Mouse (Mus musculus) liver, embryonic 11.5 days (tissue): Measurements from ENCODE around the gene Tsfm. TPM values are rescaled to one million over a fixed set of nuclear protein-coding genes. Genes with fewer than 3 reads are reported as not detected.
A peak's percentile ranks its signal among the peaks of the same experiment; 100 is the strongest.

Source experiments
- ATAC-seq: fragments of 200-750 bp; cut with Nextera tagmentation; replicated peaks from 2 replicates; pipeline ENCODE4 v1.8.0; 2017; ENCODE audit warnings: moderate number of reproducible peaks, mild to moderate bottlenecking, moderate TSS enrichment, moderate library complexity; ENCODE audit not compliant: low FRiP score
- DNase-seq: peaks from one replicate; pipeline ENCODE4 v3.0.0-alpha.2; 2017; ENCODE audit warnings: low spot score
- H3K27ac ChIP-seq: fragments of 300-500 bp; sonication (generic); 2 replicates; pipeline ENCODE4 v1.5.1; 2014; ENCODE audit warnings: mild to moderate bottlenecking, low read depth, low read length, control low read depth
- H3K27me3 ChIP-seq: fragments of 300-500 bp; sonication (generic); replicated peaks from 2 replicates; pipeline ENCODE4 v1.6.1; 2014; ENCODE audit warnings: low read length, mixed read lengths; ENCODE audit not compliant: control insufficient read depth, insufficient read depth
- H3K36me3 ChIP-seq: fragments of 300-500 bp; sonication (generic); 2 replicates; pipeline ENCODE4 v1.6.1; 2014; ENCODE audit warnings: mild to moderate bottlenecking, low read length, moderate library complexity, mixed read lengths; ENCODE audit not compliant: control insufficient read depth, insufficient read depth
- H3K4me1 ChIP-seq: fragments of 300-500 bp; sonication (generic); replicated peaks from 2 replicates; pipeline ENCODE4 v1.6.1; 2014; ENCODE audit warnings: low read length, mixed read lengths; ENCODE audit not compliant: control insufficient read depth, insufficient read depth
- H3K4me2 ChIP-seq: fragments of 300-500 bp; sonication (generic); 2 replicates; pipeline ENCODE4 v1.6.1; 2014; ENCODE audit warnings: mild to moderate bottlenecking, control low read depth, moderate library complexity
- H3K4me3 ChIP-seq: fragments of 300-500 bp; sonication (generic); 2 replicates; pipeline ENCODE4 v1.5.1; 2014; ENCODE audit warnings: low read depth, low read length, control low read depth
- H3K9ac ChIP-seq: fragments of 300-500 bp; sonication (generic); 2 replicates; pipeline ENCODE4 v1.6.1; 2014; ENCODE audit warnings: low read depth, low read length, control low read depth
- H3K9me3 ChIP-seq: fragments of 300-500 bp; sonication (generic); 2 replicates; pipeline ENCODE4 v1.6.1; 2016; ENCODE audit warnings: low read length, inconsistent platforms, mixed read lengths; ENCODE audit not compliant: control insufficient read depth
- WGBS: fragments of 180-500 bp; shearing (Covaris S2); extraction: QIAGEN DNeasy Blood & Tissue Kit; methylation state at CpG from one replicate; pipeline ENCODE4 v1.1.7; 2014; 5-methylcytosine and 5-hydroxymethylcytosine counted together
- polyA plus RNA-seq: library from polyadenylated mRNA; unstranded; fragments of >200 nt; fragmentation: Nextera tagmentation; extraction: Ambion mirVana; gene quantifications from 2 replicates; pipeline ENCODE4 v1.2.1, GENCODE M21; 2014

Tsfm gene
- polyA plus RNA-seq, 1 experiment from 2014 or later, result 110 TPM

DNA sequence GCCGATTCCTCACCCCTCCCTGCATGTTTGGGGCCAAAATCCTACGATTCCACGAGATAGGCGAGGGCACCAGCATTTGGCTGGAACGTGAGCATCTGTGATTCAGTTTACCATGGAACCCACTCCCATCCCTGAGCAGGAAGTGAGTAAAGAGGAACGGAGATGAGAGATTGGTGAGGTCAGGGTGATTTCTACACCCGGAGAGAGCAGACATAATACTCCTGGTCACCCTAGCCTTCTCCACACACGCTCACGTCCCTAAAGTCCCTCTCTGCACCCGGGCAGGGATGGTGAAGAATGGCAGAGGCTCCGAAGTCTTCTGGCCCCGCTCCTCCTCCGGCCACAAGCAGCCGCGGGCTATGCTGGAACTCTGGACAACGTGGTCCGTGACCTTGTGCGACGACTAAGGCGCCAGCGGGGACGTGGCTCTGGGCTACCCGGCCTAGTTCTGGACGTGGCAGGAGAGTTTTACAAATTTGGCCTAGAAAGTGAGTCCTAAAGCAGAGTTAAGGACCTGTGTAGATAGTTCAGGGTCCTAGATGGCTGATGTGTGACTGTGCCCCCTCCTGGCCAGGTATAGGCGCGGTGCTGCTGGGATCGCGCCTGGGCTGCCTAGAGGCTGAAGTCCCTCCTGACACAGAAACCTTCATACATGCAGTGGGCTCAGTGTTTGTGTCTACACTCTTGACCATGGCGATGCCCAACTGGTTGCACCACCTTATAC is 18.9 kb upstream of the Tsfm start:
- Histone ChIP-seq H3K27me3 (peaks cover 56% of the 10 kb centered on the region), H3K4me2 (peak overlapping the region; percentile 30), H3K9me3 (no peaks in the 10 kb centered on the region), H3K36me3 (no peaks in the 10 kb centered on the region), H3K27ac (no peak overlapping the region), H3K9ac (no peak overlapping the region), H3K4me1 (peaks cover 3% of the 10 kb centered on the region; the same call in 1 of the 2 replicates), H3K4me3 (peak overlapping the region; percentile 5; the same call in 1 of the 2 replicates)
- ATAC-seq (0 out of 2 replicates have a peak, but pooled peaks have one; percentile 30), DNase-seq (no peak)
- 3% methylated on average over 29 of the region's 29 CpGs for WGBS

DNA sequence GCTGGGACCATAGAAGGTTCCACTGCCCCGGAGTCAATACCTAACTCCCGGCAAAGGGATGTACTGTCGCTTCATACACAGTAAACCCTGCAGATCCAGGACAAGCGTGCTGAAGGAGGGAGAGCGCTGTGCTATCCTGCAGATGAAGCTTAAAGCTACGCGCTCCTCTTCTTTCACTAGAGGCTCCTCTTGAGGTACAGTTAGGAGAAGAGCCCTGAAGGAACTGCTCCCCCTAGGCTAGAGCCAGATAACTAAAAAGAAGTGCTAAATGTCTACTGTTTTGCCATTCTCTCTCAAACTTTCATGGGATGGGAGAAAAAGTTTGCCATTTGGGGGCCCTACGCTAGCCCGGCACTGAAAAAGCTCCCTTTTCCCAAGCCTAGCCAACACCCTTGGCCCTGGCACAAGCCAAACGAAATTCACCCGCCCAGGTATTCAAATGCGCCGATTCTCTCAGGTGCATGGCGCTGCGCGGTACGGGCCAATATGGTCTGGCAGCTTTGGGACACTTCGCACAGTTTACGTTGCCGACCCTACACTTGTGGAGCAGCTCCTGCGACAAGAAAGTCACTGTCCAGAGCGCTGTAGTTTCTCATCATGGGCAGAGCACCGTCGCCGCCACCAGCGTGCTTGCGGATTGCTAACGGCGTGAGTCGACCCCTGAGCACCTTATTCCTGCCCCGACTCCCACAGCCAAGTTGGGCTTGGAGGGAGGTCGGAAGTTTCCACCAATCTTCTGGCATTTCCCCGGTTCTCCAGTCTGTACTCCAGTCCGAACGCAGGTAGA is 18.2 kb upstream of the Tsfm start:
- H3K4me1 ChIP-seq, result peaks cover 3% of the 10 kb centered on the region; the same call in 1 of the 2 replicates
- no peak overlapping the region; the same call in 1 of the 2 replicates for H3K4me3 ChIP-seq
- no peak overlapping the region for H3K9ac ChIP-seq
- ATAC-seq (no peak), DNase-seq (no peak)
- H3K27me3 ChIP-seq, result peaks cover 56% of the 10 kb centered on the region
- peak overlapping the region; percentile 30 for H3K4me2 ChIP-seq
- H3K36me3 ChIP-seq, result no peaks in the 10 kb centered on the region
- 7% methylated on average over 35 of the region's 35 CpGs for WGBS
- no peaks in the 10 kb centered on the region for H3K9me3 ChIP-seq
- no peak overlapping the region for H3K27ac ChIP-seq

DNA sequence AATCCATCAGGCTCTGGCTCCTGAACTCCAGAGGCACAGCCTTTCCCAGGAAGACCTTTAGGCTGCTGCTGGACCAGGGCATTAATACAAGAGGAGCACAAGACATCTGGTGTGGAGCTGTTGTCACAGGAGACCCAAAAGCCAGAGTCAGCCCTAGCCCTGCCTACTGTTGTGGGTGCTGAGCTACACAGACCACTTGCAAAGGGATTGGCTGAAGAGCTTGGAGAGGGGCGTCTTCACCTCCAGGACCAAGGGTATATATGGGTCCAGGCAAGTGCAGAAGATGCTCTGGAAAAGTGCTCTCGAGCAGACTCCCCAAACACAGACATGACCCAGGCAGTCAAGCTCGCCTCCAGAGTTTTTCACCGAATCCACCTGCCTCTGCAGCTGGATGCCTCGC is 17.3 kb upstream of the Tsfm start, which contains the start of gene Cyp27b1:
Gene Cyp27b1, plus strand, starts transcription at position 297 of the 400 bp plus-strand sequence.
- Histone ChIP-seq H3K9ac (no peak within 1 kb of the TSS), H3K27ac (no peak within 1 kb of the TSS), H3K27me3 (peaks cover 56% of the 10 kb centered on the region), H3K4me1 (peaks cover 4% of the 10 kb centered on the region), H3K4me2 (peak within 1 kb of the TSS; percentile 30; the same call in 1 of the 2 replicates), H3K36me3 (no peaks in the 10 kb centered on the region), H3K4me3 (no peak within 1 kb of the TSS; the same call in 1 of the 2 replicates), H3K9me3 (no peaks in the 10 kb centered on the region)
- WGBS, result 27% methylated on average over 5 of the region's 5 CpGs
- ATAC-seq (0 out of 2 replicates have a peak, but pooled peaks have one; percentile 4), DNase-seq (no peak)

DNA sequence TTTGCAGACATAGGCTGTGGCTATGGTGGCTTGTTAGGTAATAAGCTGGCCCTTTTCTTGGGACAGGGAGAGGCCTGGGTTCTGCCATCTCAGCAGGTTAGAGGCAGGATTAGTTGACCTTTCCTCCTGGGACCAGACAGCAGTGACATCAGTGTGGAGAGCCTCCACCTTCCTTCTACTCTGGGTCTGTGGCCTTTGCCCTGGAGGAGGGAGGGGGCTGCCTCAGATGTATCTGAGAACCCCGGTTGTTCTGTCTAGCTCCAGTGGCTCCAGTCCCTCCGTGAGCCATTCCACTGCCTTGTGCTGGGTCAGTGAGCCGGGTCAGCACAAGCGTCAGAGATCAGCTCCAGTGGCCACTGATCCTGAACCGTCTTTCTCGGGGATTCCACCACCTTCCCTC is 12.5 kb upstream of the Tsfm start:
- 93% methylated on average over 6 of the region's 6 CpGs for WGBS

DNA sequence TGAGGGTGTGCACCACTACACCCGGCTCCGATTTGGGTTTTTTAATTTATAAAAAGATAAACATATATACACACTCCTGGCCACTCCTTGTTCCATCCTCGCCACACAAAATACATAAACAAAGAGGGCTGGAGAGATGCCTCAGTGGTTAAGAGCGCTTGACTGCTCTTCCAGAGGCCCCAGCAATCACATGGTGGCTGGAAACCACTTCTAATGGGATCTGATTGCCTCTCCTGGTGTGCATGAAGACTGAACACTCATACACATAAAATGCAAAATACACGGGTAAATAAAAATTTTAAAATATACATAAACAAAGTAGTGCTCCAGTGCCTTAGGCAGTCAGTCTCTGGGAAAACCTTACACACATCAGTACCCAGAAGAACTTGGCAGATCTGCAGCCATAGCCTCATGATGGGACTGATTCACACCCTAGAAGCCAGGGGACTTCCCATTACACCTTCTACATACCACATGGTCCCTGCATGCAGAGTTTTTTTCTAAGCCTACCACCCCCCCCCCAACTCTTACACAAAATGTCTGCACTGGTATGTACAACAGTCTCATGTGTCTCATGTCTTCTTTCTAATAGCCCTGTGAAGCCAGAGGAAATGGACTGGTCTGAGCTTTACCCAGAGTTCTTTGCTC is 12.0 kb upstream of the Tsfm start:
- H3K9me3 ChIP-seq, result no peaks in the 10 kb centered on the region
- no peaks in the 10 kb centered on the region for H3K36me3 ChIP-seq
- 19% methylated on average over 5 of the region's 5 CpGs for WGBS
- H3K4me2 ChIP-seq, result peak overlapping the region; percentile 100
- no peak for ATAC-seq
- H3K27ac ChIP-seq, result peak overlapping the region; percentile 34; the same call in 1 of the 2 replicates
- peak overlapping the region; percentile 78 for H3K9ac ChIP-seq
- H3K4me3 ChIP-seq, result peak overlapping the region; percentile 86
- peaks cover 16% of the 10 kb centered on the region for H3K27me3 ChIP-seq
- H3K4me1 ChIP-seq, result peaks cover 7% of the 10 kb centered on the region
- no peak for DNase-seq

More for the DNA sequence above, 12.5 kb upstream of the Tsfm start:
- peak overlapping the region; percentile 14; the same call in 1 of the 2 replicates for H3K9ac ChIP-seq
- H3K36me3 ChIP-seq, result no peaks in the 10 kb centered on the region
- no peak overlapping the region for H3K27ac ChIP-seq
- peak overlapping the region; percentile 14 for H3K4me2 ChIP-seq
- no peak for ATAC-seq
- peaks cover 7% of the 10 kb centered on the region for H3K4me1 ChIP-seq
- H3K9me3 ChIP-seq, result no peaks in the 10 kb centered on the region
- H3K27me3 ChIP-seq, result peaks cover 22% of the 10 kb centered on the region
- no peak overlapping the region for H3K4me3 ChIP-seq
- DNase-seq, result no peak

DNA sequence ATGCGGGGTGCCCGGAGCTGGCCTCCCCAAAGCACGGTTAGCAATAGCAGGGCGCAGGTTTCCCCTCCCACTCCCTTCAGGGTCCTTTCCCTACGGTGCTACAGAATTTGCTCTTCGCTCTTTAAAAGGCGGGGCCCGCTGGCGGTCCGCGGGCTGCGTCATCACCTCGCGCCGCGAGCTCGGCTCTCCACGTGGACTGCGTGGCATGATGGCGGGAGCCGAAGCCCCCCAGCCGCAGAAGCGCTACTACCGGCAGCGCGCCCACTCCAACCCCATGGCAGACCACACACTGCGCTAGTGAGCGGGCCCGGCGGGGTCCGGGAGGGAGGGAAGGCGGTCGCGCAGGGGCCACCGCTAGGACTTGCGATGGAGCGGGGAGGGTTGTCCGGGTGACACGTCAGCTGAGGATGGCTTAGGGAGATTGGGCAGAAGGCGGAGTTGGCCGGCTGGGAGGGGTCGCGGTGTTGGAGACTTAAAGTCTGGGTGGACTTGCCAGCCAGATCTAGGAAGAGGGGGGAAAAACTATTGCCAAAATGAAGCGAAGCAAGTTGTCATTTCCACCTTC is 11.2 kb upstream of the Tsfm start:
- Histone ChIP-seq H3K4me3 (peak overlapping the region; percentile 86), H3K4me2 (peak overlapping the region; percentile 100), H3K9me3 (no peaks in the 10 kb centered on the region), H3K27me3 (peaks cover 12% of the 10 kb centered on the region), H3K9ac (peak overlapping the region; percentile 78), H3K36me3 (no peaks in the 10 kb centered on the region), H3K4me1 (peaks cover 7% of the 10 kb centered on the region), H3K27ac (peak overlapping the region; percentile 55)
- DNase-seq (peak; percentile 94), ATAC-seq (peak; percentile 86)
- WGBS, result under 1% methylated on average over 44 of the region's 44 CpGs

DNA sequence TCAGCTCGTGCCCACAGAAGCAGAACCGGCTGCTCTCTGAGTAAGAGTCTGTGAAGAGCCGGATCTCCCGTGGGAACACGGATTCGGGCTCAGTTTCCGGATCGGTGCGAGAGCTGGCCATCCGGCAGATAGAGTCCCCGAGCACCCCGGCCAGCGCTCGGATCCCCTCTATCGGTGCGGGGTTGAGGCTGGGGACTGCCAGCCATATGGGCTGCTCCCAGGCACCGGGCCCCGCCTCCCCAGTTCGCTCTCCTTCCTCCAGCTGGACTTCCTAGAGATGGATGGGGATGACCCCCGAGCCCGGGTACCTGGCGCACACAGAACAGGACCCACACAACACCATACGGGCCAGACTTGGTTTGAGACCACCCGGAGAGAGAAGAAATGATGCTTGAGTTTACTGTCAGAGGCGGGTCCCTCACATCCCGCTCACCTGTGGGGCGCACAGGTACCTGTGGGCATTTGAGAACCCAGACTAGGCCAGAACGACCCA is 10.7 kb upstream of the Tsfm start, which contains the start of the genes Mettl1 and Eef1akmt3:
Gene Mettl1, plus strand, starts transcription at position 141 of the 493 bp plus-strand sequence.
Gene Eef1akmt3, minus strand, starts transcription at position 240 of the 493 bp plus-strand sequence.
- peak; percentile 65 for ATAC-seq
- Histone ChIP-seq H3K4me2 (peak within 1 kb of the TSS; percentile 100), H3K4me3 (peak within 1 kb of the TSS; percentile 86), H3K36me3 (no peaks in the 10 kb centered on the region), H3K9ac (peak within 1 kb of the TSS; percentile 78), H3K9me3 (no peaks in the 10 kb centered on the region), H3K4me1 (peaks cover 7% of the 10 kb centered on the region), H3K27ac (peak within 1 kb of the TSS; percentile 55), H3K27me3 (peaks cover 12% of the 10 kb centered on the region)
- no peak for DNase-seq
- WGBS, result under 1% methylated on average over 28 of the region's 28 CpGs
